Mouse (Mus musculus) heart, postnatal 4 days (tissue): ENCODE data around the gene Art4. TPM values are rescaled to one million over a fixed set of nuclear protein-coding genes. Genes with fewer than 3 reads are reported as not detected.
"Not testable (repeated sequence)": the region's sequence is repeated elsewhere in the genome, so short reads cannot be mapped to it uniquely, and the experiment has no call there.

ENCODE experiments used
- DNase-seq: peaks from one replicate; pipeline ENCODE4 v3.0.0; 2021
- total RNA-seq, 2 experiments: library from RNA; stranded (reverse); gene quantifications; 2 replicates each; pipeline ENCODE4 v1.2.3; 2021

Art4 gene
- total RNA-seq, result 10 to 100 TPM in 1 of 2 experiments, 1 to 10 TPM in 1; 7.0 to 10.5 TPM

DNA sequence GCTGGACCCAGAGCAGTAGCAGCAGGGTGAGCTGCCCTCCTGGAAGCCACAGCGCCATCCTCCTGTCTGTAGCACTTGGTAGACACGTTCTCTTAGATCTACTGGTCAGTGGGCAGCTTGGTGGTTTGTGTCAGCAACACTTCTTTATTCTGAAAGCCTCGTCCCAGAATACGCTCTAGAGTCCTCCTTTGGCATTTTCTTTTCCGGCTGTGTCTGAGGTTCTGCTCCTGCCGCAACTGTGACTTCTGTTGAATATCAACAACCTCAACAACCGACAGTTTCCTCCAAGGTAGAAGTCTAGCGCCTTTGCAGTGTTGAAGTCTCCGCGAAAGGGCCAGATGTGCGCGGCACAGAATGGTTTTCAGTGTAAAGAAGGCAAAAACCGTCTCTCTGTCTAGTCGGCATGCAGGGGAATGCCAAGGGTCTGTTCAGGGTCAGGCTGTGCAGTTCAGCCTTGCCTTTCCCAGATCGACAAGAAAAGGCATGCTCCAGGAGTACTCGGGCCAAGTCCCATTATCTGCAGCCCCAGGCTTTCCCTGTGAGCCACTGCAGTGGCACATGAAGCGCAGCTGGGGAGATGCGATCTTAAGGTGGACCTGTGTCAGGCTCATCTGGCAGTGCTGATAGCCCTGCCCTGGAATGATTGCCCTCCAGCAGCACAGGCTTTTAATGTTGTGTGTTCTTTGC lies at the start of gene Art4:
Gene Art4 (minus strand): TSS at position 548 of the 687 bp plus-strand sequence.
- DNase-seq, result peak; percentile 38

DNA sequence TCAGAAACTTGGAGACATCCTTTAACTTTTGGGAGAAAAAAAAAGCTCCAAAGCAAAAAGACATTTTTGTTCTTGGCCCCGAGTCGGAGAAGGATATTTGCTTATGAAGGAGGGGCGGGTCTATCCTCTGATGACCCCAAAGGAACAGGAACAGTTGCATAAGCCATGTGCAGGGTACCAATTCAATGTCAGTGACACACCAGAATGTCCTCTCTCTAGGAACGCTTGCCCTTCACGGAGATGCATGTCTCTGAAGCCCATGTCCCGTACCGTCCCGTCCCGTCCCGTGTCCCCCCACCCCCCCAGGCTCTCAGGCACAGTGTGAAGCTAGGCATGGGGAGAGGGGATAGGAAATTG lies 49.4 kb upstream of the Art4 start:
- no peak for DNase-seq

DNA sequence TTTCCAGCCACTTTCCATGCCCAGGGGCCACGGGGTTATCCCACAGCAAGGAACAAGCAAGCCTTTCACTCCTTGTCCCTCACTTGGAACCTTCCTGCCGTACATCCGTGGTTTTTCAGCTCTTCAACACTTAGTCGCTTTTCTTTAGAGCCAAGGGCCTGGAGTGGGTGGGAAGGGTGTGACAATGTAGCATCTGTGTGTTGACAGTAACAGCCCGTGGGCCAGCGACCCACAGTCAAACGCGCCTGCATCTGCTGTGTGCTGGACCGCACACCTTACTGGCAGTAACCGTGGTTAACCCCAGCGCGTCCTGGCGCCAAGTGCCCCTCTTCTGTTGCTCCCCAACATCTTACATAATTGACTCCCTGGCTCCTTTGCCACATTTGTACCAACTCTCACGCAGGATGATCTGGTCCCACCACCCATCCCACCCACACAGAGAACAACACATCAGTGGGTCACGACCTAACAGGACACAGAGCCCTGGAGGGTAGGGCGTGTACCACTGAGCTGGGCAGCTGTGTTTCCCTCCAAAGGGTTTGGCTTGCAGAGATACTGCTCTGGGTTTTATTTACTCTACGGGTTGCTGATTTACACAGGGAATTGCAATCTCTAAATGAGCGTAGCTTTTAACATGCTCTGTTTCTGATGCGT lies 48.9 kb upstream of the Art4 start:
- no peak for DNase-seq

DNA sequence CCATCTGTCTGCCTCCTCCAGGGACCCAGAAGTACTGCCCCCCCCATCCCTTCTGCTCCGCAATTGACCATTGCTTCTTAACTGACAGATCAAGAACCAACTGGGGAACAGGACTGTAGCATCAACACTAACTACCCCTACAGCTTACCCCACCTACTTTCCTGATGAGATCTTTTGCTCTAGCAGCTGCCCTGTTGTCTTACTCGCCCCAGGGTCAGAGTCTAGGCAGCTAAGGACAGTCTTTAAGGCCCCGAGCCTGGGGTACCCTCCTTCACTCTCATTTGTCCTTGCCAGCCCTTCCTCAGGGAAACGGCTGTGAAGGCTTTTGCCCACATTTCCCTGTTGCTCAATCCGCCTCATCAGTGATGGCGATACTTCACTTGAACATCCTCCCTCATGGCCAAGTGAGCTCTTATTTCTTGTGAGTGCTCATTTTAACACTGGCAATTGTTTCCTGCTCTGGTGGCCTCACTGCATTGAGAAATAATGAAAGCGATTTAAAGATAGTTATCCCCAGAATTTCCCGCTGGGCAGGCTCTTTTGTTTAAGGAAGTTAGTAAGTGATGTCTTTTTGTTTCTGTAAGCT lies 46.4 kb upstream of the Art4 start:
- DNase-seq, result no peak

DNA sequence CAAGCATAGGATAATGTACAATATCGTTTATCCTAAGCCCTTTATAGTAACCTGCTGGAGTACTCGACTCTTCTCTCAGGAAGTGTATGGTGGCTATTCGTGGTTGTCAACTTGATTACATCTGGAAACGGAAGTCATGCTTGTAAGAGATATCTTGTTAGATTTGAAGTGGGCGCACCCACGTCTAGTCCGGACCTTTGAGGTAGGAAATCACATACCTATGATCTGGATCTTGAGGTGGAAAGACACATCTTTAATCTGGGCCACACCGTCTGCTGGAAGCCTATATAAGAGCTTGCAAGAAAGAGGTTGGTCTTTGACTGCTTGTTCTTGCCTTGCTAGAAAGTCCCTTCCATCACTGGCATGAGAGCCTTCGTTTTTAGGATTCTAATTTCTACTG lies 45.0 kb upstream of the Art4 start:
- no peak for DNase-seq

DNA sequence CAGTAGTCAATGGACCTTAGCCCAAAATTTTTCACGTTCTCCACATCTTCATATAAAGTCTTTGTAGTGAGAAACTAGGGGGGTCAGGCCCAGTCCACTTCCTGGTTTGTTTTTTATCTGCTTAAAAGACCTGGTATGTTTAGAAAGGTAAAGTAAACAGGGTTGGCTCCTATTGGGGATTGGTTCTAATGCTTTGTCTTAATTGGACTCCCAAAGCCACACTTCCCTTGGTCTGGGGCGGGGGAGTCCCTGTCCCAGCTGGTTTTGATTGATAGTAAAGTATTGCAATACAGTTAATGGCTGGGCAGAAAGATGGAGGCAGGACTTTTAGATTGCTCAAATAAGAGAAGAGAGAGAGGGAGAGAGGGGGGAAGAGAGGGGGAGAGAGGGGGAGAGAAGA lies 43.5 kb upstream of the Art4 start:
- DNase-seq, result no peak

DNA sequence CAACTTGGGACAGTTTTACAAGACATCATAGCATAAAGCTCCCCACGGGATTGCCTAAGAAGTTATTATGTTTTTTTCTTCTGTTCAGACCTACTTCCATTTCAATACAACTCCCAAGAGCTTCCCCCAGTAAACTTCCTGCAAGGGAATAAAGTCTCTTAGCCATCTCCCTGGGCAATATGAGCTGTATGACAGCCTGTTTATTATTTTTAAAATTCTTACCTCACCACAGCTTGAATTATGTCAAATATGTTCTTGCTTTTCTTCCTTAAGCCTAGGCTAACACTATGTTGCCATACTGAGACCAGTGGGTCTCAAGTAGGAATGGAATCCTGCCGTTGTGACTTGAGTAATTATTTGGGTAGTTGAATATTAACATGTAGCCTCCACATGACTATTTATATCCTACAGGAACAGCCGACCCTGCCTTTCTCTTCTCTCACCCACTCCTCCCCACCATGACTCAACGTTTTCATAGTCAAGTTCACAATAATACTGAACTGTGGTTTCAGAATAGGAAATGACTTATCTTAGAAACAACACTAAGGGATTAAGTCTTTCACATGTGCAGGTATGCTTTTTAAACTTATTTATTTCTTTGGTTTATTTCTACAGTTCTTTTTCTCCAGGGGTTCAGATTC lies 43.0 kb upstream of the Art4 start:
- DNase-seq, result no peak

DNA sequence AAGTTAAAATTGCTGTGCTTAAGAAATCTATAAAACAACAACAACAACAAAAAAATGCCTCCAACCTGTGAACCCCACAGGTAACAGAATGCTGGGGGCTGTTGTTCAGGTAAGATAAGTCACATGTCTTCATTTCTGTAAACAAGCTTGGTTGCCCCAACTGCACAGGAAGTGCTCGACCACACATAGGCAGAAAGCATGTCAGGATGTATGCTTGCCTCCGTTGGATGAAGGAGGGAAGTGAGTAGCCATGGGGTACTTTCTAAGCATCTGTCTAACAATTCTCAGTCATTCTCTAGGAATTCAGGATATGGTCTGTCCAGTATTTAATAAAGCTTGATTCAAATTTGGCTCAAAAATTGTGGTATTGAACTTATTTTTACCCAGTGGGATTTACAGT lies 41.4 kb upstream of the Art4 start:
- no peak for DNase-seq

DNA sequence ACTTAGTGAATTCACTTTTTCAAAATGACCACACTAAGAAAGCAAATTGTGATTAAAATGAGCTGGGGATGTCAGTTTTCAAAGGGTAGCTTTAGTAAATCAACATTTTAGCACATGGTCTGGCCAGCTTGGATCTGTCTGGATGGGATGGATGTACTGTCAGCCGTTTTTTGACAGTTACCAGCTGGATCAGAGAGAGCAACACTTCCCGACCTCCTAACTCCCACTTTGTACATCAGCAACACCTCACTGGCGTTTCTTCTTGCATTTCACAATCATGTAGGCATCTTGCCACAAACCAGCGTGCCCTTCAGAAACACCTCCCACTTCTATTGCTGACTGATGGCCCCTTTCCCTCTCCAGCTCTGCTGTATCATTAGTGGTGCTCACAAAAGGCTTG lies 40.7 kb upstream of the Art4 start:
- DNase-seq, result no peak

DNA sequence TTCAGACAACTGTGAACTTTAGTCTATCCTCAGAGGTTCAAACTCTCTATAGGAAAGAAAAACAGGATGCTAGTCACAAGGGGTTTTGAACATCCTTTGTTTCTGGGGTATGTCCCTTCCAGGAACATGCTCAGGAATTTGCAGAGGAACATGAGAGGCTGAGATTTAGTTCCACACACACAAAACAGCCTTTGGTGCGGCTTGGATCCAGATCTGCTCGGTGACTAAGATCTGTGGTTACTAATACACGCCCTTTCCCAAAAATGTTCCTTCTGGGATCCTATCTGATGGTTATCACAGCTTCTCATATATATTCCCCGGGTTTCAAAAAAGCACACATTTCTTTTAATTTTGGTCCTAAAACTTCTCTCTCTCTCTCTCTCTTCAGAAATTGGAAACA lies 40.3 kb upstream of the Art4 start:
- no peak for DNase-seq

DNA sequence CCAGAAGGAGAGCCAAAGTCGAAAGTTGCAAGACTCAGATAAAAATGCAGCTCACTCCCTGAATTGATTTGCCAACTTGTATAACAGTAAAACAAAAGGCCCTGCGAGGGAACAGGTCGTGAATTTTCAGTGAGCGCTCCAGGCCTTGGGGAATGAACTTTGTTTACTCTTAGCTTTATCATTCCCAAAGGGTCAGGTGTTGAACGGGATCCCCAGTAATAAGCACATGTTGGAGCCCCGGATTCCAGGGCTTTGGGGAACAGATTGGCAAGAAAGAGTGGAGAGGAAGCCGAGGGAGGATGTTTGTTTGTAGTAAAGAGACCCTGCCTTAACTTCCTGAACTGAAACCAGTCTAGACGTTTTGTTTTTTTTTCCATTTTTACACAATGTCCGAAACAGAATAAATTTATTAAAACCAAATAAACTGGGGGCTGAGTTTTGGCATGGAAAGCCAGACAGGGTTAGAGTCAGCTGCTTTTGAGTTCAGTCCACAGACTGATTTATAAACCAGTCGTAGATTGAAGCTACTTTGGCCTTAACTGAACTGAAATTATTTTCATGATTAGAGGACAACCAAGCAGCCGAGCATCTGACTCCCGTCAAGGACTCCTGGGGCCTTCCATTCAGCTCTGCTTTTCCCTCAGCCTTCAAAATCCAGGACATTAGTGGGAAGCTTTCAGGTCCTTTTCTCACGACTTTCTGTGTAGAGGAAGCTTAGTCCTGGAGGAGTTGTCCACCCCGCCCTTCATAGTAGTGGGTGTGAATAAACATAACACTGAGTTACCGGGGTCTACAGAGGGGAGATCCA lies 37.2 kb upstream of the Art4 start:
- DNase-seq, result no peak

DNA sequence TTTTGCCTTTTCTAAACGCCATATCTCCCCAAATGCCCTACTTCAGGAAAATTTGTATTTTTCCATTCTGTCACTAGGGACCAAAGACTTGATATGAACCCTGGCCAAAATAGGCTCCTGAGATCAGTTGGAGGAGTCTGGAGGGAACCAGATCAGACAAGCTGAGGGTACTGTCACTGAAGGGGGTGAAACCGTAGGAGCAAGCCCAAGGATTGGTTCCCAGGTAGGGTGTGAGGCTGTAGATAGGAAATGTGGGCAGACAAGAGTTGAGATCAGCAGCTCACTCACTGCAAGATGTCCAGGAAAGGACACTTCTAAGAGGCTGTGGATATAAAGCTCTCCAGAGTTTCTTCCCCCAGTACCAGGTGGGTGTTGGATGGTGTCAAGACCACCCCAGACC lies 34.5 kb upstream of the Art4 start:
- DNase-seq, result no peak

DNA sequence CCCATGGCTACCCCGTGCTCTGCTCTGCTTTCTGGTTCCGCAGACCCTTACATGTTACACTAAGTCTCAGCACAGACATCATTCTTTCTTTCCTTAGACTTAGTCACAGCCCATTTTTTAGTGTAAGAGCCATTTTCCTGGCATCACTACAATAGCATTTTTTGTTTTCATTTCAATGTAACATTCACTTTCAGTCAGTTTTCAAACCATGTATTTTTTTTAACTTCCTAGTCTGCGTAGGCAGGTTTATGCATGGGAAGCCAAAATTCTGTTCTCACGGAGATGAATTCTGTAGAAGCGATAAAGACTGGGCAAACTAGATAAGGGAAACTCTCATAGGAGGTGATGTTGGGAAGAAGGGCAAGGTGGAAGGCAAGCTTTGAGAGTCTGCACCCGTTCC lies 32.0 kb upstream of the Art4 start:
- no peak for DNase-seq

DNA sequence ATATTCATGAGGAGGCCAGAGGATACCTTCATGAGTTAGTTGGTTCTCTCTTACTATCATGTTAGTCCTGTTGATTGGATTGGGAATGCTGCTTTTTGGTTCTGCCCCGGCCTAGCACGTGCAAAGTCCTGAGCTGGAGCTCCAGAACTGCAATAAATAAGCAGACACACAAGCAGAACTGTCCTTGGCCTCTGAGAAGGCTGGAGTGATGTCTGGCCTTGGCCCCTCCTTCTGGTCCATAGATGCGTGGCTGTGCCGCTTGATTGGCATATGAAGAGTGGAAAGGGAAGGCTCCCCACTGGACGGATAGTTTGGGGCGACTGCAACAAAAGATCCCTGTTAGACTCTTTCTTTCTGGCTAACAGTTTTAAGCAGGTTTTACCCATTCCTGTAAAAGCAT lies 31.5 kb upstream of the Art4 start:
- DNase-seq, result no peak

DNA sequence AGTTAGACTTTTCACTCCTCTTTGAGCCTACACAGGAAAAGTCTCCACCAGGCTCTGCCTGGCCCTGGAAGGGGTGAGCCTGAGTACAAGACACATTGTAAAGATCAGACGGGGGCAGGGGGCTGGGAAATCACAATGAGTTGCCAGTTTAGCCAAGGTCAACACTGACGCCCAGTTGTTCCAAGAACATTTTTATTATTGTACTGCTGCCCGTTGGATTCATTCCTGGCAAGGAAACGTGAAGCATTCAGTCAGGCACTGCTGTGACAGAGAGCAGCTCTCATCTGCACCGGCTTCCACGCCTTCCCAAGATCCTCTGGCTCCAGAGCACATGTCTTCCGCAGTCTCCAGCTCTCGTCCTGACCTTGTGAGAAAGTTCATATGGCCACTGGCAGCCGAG lies 30.3 kb upstream of the Art4 start:
- DNase-seq, result peak; percentile 70

DNA sequence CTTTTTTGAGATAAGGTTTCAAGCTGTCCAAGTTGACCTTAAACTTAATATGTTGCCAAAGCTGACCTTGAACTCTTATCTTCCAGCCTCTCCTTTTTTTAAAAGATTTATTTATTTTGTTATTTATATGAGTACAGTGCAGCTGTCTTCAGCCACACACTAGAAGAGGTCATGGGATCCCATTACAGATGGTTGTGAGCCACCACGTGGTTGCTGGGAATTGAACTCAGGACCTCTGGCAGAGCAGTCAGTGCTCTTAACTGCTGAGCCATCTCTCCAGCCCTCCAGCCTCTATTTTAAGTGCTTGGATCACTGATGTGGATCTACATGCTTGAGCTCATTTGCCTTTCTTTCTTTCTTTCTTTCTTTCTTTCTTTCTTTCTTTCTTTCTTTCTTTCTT lies 27.2 kb upstream of the Art4 start:
- not testable (repeated sequence) for DNase-seq

DNA sequence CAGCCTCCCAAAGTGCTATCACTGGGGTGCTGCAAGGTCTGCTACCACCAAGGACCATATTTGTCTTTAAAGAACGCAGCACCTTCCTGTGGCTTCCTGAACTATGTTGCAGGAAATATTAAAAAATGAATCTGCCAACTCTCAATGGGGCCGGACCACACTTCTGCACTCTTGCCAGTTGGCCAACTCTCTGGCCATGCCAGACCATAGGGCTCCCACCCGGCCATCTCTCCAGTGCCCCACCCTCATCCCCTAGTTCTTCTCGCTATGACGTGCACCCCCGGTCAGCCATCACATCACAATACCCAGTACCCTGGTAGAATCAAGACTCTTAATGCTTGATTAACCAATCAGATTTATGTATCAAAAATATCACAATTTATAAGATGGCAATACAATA lies 26.4 kb upstream of the Art4 start:
- DNase-seq, result no peak

DNA sequence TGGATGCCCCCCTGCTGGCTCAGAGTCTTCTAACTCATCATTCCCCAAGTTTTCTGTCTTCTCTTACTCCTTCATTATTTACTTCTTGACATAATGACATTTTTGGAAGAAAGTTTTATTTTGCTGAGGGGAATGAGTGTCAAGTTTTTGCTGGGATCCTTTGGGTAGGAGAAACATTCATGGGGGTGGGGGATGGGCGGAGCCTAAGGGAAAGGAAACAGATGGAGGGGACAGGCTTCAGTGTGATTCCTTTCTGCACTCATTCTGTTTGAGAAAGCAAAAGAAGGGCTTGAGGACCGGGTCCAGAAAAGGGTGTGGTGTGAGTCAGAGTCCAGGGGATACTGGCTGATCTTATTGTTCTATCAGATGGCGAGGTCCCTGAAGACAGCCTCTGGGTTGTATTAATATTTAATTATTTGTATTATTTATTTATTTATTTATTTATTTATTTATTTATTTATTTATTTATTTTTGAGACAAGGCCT lies 25.9 kb upstream of the Art4 start:
- DNase-seq, result no peak

DNA sequence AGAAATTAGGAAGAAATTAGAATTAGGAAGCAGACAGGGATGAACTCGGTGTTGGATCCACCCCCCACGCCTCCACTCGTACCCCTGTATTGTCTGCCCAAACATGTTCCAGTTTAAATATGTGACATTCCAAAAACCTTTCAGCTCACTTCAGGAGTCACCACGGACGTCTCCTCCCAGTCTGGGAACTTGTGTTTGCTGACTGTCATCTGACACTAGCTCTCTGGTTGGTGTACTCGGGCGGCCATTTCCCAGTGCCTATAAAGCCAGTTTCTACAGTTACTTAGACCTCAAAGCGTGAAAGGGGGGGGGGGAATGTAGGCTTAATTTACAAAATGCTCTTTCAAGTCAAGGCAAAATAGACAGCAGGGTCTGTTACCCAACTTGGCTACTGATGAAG lies 24.1 kb upstream of the Art4 start:
- DNase-seq, result no peak

DNA sequence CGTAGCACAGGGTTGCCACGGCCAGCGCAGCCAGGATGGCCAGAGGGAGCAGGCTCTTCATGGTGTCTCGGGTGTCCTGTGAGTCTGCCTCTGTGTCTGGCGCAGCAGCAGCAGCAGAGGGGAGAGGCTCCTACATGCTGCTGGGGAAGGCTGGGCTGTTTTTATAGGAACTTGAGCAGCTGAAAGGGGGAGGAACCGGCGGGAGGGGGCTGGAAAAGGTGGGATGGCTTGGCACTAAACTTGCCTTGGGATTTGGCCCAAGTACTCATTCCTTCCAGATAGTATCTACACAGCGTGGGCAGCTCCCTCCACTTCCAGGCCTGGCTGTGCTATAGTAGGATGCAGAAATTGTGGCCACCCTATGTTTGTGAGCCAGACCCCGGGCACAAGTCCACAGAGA lies 18.1 kb upstream of the Art4 start, which contains the start of gene Mgp:
Gene Mgp (minus strand): TSS at position 154 of the 400 bp plus-strand sequence.
- peak; percentile 72 for DNase-seq

DNA sequence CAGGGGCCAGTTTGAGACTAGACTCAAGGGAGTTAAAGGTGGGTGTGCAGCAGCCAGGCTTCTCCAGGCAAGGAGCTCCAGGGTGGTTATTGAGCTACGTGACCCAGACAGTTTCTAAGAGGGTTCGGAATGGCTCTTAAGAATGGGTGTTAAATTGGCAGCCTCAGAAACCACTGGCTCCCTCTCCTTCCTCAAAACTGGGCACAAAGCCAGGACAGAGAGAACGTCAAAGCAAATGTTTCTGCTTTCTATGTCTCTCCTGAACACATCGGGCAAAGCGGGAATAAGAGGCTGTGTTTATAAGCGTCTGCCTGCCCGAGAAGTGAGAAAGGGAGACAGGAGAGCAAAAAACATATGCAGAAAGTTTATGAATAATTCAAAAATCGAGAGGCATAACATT lies 17.1 kb upstream of the Art4 start:
- DNase-seq, result peak; percentile 55

DNA sequence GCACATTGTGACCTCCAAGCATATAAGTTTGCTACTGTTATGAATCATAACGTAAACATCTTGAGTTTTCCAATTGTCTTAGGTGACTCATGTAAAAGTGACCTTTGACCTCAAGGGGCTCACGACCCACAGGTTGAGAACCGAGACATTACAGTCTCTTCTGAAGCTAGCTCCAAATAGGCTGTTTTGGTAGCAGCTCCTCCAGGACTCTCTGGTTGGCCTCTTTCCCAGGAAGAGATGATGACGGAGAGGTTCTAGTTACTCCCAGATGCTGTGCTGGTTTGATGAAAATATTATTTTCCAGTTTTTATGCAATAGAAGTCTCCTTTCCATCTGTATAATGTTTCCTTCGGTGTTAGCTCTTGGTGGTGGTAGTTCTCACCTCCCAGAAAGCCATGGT lies 11.4 kb upstream of the Art4 start:
- no peak for DNase-seq

DNA sequence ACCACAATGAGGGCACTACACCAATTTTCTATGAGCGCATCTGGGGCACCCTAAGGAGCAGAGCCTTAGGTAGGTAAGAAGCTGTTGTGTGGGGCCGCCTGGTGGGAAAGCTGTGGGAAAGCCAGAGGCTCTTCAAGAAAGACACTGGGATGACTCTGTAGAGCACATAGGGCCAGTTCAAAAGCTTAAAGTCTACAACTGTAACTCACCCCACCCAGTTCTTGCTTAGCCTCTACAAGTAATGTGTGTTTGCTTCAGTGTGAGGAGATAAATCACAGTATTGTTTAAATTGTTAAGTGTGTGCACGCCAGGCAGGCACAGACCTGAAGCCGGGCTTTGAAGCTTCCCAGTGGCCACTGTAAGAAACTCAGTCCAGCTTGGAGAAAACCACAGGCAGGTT lies 8.6 kb upstream of the Art4 start:
- no peak for DNase-seq
